Mouse (Mus musculus): ENCODE results near the gene Stat5b.

Stat5b gene

GRCm38 (mm10) chr11:100865618-100866017 is 15.1 kb upstream of the Stat5b start:
- no peak for DNase-seq (ENCODE audit: low read depth, low spot score)

GRCm38 (mm10) chr11:100863141-100863540 is 12.6 kb upstream of the Stat5b start:
- DNase-seq (ENCODE audit: low read depth, low spot score): no peak

GRCm38 (mm10) chr11:100861836-100862235 is 11.3 kb upstream of the Stat5b start:
- DNase-seq (ENCODE audit: low read depth, low spot score): peak; percentile 74

- DNase-seq (ENCODE audit: low read depth, low spot score): peak; percentile 19
These were observed 10.8 kb upstream of the Stat5b start for GRCm38 (mm10) chr11:100861335-100861734.

DNA sequence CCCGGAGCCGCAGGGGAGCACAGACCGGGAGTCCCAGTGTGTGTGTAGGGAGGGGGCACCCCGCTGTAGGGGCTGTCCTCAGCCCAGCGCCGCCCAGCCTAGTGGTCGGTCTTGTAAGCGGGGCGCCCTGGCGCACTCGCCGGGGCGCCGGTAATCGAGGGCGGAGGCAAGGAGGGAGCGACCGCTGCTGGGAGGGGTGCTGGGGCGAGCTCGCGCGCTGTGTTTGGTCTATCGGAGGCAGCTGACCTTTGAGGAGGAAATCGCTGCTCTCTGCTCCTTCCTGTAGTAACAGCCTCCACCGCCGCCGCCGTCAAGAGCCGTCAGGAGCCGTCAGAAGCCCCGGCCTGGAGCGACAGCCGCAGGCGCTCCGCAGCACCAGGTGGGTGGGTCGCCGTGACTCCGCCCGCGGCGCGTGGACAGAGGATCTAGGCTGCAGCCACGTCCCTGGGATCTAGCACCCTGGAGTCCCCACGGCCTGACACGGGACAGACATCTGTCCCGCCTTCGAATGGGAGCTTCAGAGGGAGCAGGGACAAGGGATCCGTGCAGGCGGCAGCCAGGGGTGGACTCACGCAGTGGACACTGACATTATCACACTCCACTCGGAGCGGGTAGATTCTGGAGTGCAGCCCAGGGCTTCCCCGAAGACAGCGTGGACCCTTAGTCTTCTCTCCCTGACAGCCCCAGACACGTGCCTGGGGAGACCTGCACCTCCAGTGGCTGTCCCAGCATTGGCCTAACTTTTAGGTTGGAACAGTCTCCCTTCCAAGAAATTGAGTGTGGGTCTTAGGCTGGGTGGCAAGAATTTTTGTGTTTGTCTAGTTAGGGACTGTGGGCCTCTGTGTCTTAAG is 9.9 kb upstream of the Stat5b start:
- peak; percentile 94 for DNase-seq (ENCODE audit: low read depth, low spot score)

- peak; percentile 43 for DNase-seq (ENCODE audit: low read depth, low spot score)
These were observed 9.1 kb upstream of the Stat5b start for GRCm38 (mm10) chr11:100859579-100860075.

- DNase-seq (ENCODE audit: low read depth, low spot score): peak; percentile 49
These were observed 8.5 kb upstream of the Stat5b start, which contains the start of gene Stat5a for GRCm38 (mm10) chr11:100858935-100859578. Gene Stat5a, plus strand, starts transcription at chr11:100859351.

DNA sequence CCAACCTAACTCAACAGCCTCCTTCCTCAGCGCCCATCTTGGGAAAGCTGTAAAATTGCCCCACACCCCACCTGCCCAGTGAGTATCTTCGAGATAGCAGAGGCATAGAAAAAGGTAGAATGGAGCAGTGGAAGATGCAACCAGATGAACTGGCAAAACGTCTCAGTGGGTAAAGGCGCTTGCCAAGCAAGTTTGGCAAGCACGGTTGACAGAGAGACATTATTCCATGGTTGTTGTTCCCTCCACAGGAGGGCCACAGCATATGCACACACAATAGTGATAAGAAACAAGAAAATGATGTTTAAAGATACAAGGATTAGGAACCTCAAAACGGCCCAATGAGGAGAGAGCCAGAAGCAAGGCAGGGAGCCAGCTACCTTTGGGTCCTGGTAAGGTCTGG is 7.4 kb upstream of the Stat5b start:
- no peak for DNase-seq (ENCODE audit: low read depth, low spot score)

DNA sequence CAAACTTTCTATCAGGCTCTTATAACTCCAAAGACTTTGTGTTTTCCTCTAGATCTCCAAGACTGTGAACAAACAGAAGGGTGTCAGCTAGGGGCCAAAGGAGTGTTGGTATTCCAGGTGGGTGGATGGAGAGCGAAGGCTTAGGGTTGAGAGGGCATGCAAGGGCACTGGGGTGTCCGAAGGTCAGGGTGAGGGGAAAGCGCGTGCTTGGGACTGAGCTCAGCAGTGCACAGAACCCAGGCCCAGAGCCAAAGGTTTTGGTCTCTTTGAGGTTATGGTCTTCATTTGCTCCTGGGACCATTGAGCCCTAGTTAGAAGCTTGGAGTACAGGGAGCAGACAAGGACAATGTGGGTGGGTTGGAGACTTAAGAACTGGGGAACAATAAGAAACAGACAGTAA is 4.7 kb upstream of the Stat5b start:
- DNase-seq (ENCODE audit: low read depth, low spot score): no peak

- no peak for DNase-seq (ENCODE audit: low read depth, low spot score)
These were observed 3.7 kb upstream of the Stat5b start for GRCm38 (mm10) chr11:100854268-100854667.

- peak; percentile 41 for DNase-seq (ENCODE audit: low read depth, low spot score)
These were observed 2.5 kb upstream of the Stat5b start for GRCm38 (mm10) chr11:100853018-100853417.

DNA sequence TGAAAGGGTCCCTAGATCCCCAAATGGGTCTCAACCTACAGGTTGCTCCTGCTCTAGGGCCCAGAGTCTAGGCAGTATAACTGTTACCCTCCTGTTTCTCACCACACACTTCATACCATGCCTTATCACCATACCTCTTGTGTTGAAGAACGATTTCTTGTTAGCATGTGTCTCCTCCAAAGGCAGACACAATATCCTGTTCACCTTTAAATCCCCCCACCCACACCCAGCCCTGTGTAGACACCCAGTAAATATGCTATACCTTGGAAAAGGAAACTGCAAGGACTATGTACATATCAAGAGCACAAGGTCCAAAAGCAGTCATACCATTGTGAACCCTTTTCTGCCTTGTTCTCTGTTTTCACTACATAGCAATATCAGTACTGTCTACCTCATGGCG is 1.6 kb upstream of the Stat5b start:
- peak; percentile 30 for DNase-seq (ENCODE audit: low read depth, low spot score)

GRCm38 (mm10) chr11:100850778-100851528 is 429 bp upstream of the Stat5b start:
- peak; percentile 48 for DNase-seq (ENCODE audit: low read depth, low spot score)

DNA sequence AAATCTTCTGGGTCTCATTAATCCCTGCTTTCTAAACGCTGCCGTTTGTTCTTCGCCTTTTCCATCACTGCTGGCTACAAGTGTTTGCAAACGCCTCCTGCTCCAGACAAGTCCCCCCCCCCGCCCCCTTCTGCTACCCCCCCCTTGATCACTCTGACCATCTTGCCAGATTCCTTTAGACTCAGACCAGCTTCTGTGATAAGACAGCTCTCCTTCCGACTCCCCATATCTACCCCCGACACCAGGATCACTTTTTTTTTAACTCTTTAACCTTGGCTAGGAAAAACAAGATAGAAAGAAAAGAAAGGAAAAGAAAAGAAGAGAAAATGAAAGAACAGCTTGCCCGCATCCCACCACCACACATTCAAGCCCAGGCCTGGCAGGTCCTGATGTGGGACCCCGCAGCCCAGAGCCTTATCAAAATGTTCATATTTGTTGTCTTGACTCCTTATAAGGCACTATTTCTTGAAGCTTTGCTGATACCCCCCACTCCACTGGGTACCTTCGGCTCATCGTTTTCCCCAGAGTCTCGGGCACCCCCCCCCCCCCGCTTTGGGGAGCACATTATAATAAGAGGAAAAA is 977 bp downstream of the Stat5b start:
- DNase-seq (ENCODE audit: low read depth, low spot score): peak; percentile 51

DNA sequence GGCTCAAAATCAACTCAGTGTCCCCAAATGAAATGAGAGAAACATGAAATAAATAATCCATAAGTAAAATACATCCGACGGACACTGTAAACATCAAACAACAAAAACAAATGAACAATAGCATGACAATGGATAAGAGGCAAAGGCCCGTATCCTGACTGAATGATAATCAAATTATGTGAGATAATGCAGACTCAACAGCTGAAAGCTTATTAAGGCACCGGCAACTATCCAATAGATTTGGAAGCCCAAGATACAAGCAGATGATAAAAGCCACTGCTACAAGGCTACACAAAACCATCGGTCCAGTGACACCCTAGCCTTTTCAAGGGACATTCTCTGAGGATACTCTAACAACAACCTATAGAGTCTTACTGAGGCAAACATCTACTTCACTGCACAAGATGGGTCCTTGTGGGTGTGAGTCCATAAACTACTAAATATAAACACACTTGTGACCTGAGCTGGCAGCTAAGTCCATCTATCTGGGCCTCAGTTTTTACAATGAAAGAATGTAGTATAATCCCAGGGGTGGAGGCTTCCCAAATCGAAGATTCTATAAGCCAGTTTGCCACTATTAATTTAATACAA is 1.6 kb downstream of the Stat5b start:
- DNase-seq (ENCODE audit: low read depth, low spot score): peak; percentile 30

GRCm38 (mm10) chr11:100848080-100848479 is 2.4 kb downstream of the Stat5b start:
- peak; percentile 84 for DNase-seq (ENCODE audit: low read depth, low spot score)

DNA sequence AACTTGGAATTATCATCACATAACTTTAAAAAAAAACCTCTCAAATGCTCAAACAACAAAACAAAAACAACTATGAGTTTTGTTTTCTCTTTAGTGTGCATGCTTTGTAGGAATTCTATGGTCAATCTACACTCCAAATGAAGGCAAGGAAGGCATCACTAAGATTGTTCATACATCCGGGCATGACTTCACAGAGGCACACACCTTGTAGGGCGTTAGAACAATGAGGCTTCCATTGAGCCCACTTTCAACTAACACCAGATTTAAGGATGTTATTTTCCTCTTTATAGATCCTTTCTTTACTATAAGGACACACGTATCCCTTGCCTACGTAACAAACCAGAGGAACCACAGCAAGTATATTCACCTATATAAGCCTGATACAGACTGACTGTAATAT is 3.0 kb downstream of the Stat5b start:
- peak; percentile 45 for DNase-seq (ENCODE audit: low read depth, low spot score)

DNA sequence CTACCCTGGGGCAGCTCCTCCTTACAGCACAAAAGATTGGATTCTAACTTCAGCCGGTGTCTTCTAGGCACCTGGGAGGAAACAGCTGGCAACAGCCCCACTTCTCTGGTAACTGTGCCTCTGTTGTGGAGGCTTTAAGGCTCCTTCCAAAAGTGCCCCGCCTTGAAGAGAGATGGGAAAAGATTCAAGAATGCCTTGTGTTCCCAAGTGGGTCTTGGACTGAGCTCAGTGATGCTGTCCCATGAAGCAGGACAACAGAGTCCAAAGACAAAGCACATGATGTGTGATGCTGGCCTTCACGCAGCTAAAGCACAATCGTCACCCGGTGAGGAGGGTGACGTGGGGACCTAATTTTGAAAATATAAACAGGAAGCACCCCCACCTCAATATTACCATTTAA is 4.7 kb downstream of the Stat5b start:
- DNase-seq (ENCODE audit: low read depth, low spot score): peak; percentile 88

GRCm38 (mm10) chr11:100844121-100844520 is 6.4 kb downstream of the Stat5b start:
- DNase-seq (ENCODE audit: low read depth, low spot score): no peak

- DNase-seq (ENCODE audit: low read depth, low spot score): peak; percentile 61
These were observed 7.4 kb downstream of the Stat5b start for GRCm38 (mm10) chr11:100843070-100843669.

- peak; percentile 85 for DNase-seq (ENCODE audit: low read depth, low spot score)
These were observed 8.5 kb downstream of the Stat5b start for GRCm38 (mm10) chr11:100842025-100842424.

Data from CD4-positive helper T cell, adult 2 months (primary cell).